In genomic region chr9:122084636-122085035, GRCm38 (mm10) we compare ENCODE assay signal across 12 mouse cellular contexts. TPM values are rescaled to one million over a fixed set of nuclear protein-coding genes. Genes with fewer than 3 reads are reported as not detected.
DNase-seq lines count a peak whose midpoint lies in the region; ATAC-seq lines count a peak whose summit lies in the region.
"Had no signal": no experiment of that assay in that cellular context is flagged by ENCODE, and none has a peak within 500 bp of the region (broad histone marks: within the 10 kb centered on the region; RNA-seq: fewer than 3 reads in every experiment).

No protein-coding gene starts in this region.

- H3K9me3 ChIP-seq in hindbrain, embryonic 13.5 days: no peaks in the 10 kb centered on the region
- H3K9me3 ChIP-seq in hindbrain, embryonic 11.5 days (ENCODE audit: control insufficient read depth, low read length): no peaks in the 10 kb centered on the region
- no peaks in the 10 kb centered on the region for H3K9me3 ChIP-seq in midbrain, embryonic 15.5 days
- H3K9me3 ChIP-seq in midbrain, embryonic 16.5 days (replicated peaks; ENCODE audit: control insufficient read depth, low read length, poor library complexity, severe bottlenecking): no peaks in the 10 kb centered on the region
- no peaks in the 10 kb centered on the region for H3K9me3 ChIP-seq in intestine, embryonic 14.5 days (ENCODE audit: control insufficient read depth, low read length)
- no peaks in the 10 kb centered on the region for H3K9me3 ChIP-seq in stomach, embryonic 14.5 days (ENCODE audit: control insufficient read depth, low read depth, low read length)
- H3K9me3 ChIP-seq: G1E; midbrain, embryonic 12.5 days had no signal

- H3K9ac ChIP-seq in hindbrain, embryonic 13.5 days: no peak overlapping the region
- no peak overlapping the region for H3K9ac ChIP-seq in hindbrain, embryonic 11.5 days (ENCODE audit: low read depth, low read length)
- no peak overlapping the region for H3K9ac ChIP-seq in midbrain, embryonic 15.5 days
- H3K9ac ChIP-seq in midbrain, embryonic 16.5 days (ENCODE audit: low read depth, low read length): no peak overlapping the region
- no peak overlapping the region for H3K9ac ChIP-seq in intestine, embryonic 14.5 days (ENCODE audit: low read length)
- H3K9ac ChIP-seq in stomach, embryonic 14.5 days (replicated peaks; ENCODE audit: low read depth, low read length): no peak overlapping the region
- H3K9ac ChIP-seq: midbrain, embryonic 12.5 days had no signal

- no peaks in the 10 kb centered on the region for H3K36me3 ChIP-seq in hindbrain, embryonic 13.5 days
- no peaks in the 10 kb centered on the region for H3K36me3 ChIP-seq in hindbrain, embryonic 11.5 days (ENCODE audit: control insufficient read depth, insufficient read depth, low read length)
- H3K36me3 ChIP-seq in midbrain, embryonic 15.5 days (replicated peaks): no peaks in the 10 kb centered on the region
- H3K36me3 ChIP-seq in midbrain, embryonic 16.5 days (ENCODE audit: control insufficient read depth, insufficient read depth, low read length): no peaks in the 10 kb centered on the region
- H3K36me3 ChIP-seq in intestine, embryonic 14.5 days (ENCODE audit: control insufficient read depth, insufficient read depth, low read length): no peaks in the 10 kb centered on the region
- H3K36me3 ChIP-seq in stomach, embryonic 14.5 days (ENCODE audit: control insufficient read depth, insufficient read depth, low read length): no peaks in the 10 kb centered on the region
- H3K36me3 ChIP-seq: G1E; midbrain, embryonic 12.5 days had no signal

- H3K27me3 ChIP-seq in hindbrain, embryonic 13.5 days: no peaks in the 10 kb centered on the region
- H3K27me3 ChIP-seq in hindbrain, embryonic 11.5 days (ENCODE audit: control insufficient read depth, insufficient read depth, low read length): no peaks in the 10 kb centered on the region
- H3K27me3 ChIP-seq in midbrain, embryonic 15.5 days (replicated peaks): no peaks in the 10 kb centered on the region
- H3K27me3 ChIP-seq in midbrain, embryonic 16.5 days (ENCODE audit: control insufficient read depth, insufficient read depth, low read depth, low read length): no peaks in the 10 kb centered on the region
- no peaks in the 10 kb centered on the region for H3K27me3 ChIP-seq in intestine, embryonic 14.5 days (replicated peaks; ENCODE audit: control insufficient read depth, insufficient read depth, low read length)
- H3K27me3 ChIP-seq in stomach, embryonic 14.5 days (ENCODE audit: control insufficient read depth, insufficient read depth, low read length): no peaks in the 10 kb centered on the region
- H3K27me3 ChIP-seq: midbrain, embryonic 12.5 days had no signal

- no peak for ATAC-seq in hindbrain, embryonic 13.5 days (ENCODE audit: low FRiP score)
- ATAC-seq in hindbrain, embryonic 11.5 days (ENCODE audit: low FRiP score): no peak
- ATAC-seq in midbrain, embryonic 15.5 days (replicated peaks): no peak
- no peak for ATAC-seq in midbrain, embryonic 16.5 days
- no peak for ATAC-seq in intestine, embryonic 14.5 days (replicated peaks; ENCODE audit: low FRiP score, low TSS enrichment, low read depth)
- no peak for ATAC-seq in stomach, embryonic 14.5 days (ENCODE audit: insufficient number of reproducible peaks, insufficient read depth, low FRiP score, low read depth)

- peak overlapping the region; percentile 24; the same call in 1 of the 2 replicates for H3K27ac ChIP-seq in hindbrain, embryonic 13.5 days
- no peak overlapping the region for H3K27ac ChIP-seq in hindbrain, embryonic 11.5 days (ENCODE audit: low read depth, low read length)
- peak overlapping the region; percentile 43; the same call in 1 of the 2 replicates for H3K27ac ChIP-seq in midbrain, embryonic 15.5 days
- no peak overlapping the region for H3K27ac ChIP-seq in midbrain, embryonic 16.5 days (ENCODE audit: low read length)
- H3K27ac ChIP-seq in intestine, embryonic 14.5 days (ENCODE audit: low read depth): peak overlapping the region; percentile 66
- H3K27ac ChIP-seq in stomach, embryonic 14.5 days (ENCODE audit: low read length): peak overlapping the region; percentile 44
- H3K27ac ChIP-seq: midbrain, embryonic 12.5 days had no signal

- DNase-seq in hindbrain, embryonic 11.5 days (ENCODE audit: low spot score): no peak
- no peak for DNase-seq in intestine, embryonic 14.5 days (ENCODE audit: low spot score)
- no peak for DNase-seq in cerebellum, postnatal 4 days (ENCODE audit: low spot score in 2 of 2)
- no peak for DNase-seq in B cell, adult 2 months
- DNase-seq: cerebellum, adult 18-20 months had no signal

- 76% methylated on average over 4 of the region's 4 CpGs for WGBS in hindbrain, embryonic 13.5 days
- WGBS in hindbrain, embryonic 11.5 days: 80% methylated on average over 4 of the region's 4 CpGs
- WGBS in midbrain, embryonic 15.5 days: 85% methylated on average over 4 of the region's 4 CpGs
- 77% methylated on average over 4 of the region's 4 CpGs for WGBS in midbrain, embryonic 16.5 days
- WGBS in intestine, embryonic 14.5 days: 74% methylated on average over 4 of the region's 4 CpGs
- WGBS in stomach, embryonic 14.5 days: 70% methylated on average over 4 of the region's 4 CpGs

- H3K4me2 ChIP-seq in hindbrain, embryonic 13.5 days: no peak overlapping the region
- H3K4me2 ChIP-seq in hindbrain, embryonic 11.5 days (replicated peaks; ENCODE audit: low read depth, low read length): no peak overlapping the region
- H3K4me2 ChIP-seq in midbrain, embryonic 15.5 days: no peak overlapping the region
- no peak overlapping the region for H3K4me2 ChIP-seq in midbrain, embryonic 16.5 days (ENCODE audit: low read length)
- H3K4me2 ChIP-seq in intestine, embryonic 14.5 days (ENCODE audit: low read length): no peak overlapping the region
- no peak overlapping the region for H3K4me2 ChIP-seq in stomach, embryonic 14.5 days (replicated peaks; ENCODE audit: low read depth, low read length)
- H3K4me2 ChIP-seq: midbrain, embryonic 12.5 days had no signal

- H3K4me3 ChIP-seq in hindbrain, embryonic 13.5 days: no peak overlapping the region
- H3K4me3 ChIP-seq in hindbrain, embryonic 11.5 days (ENCODE audit: low read depth, low read length): no peak overlapping the region
- H3K4me3 ChIP-seq in midbrain, embryonic 15.5 days: no peak overlapping the region
- no peak overlapping the region for H3K4me3 ChIP-seq in midbrain, embryonic 16.5 days (ENCODE audit: low read depth, low read length)
- H3K4me3 ChIP-seq in intestine, embryonic 14.5 days (ENCODE audit: low read depth, low read length): no peak overlapping the region
- H3K4me3 ChIP-seq in stomach, embryonic 14.5 days (ENCODE audit: low read depth, low read length): no peak overlapping the region
- H3K4me3 ChIP-seq: erythroblast, embryonic 14.5 days; midbrain, embryonic 12.5 days had no signal

- no peaks in the 10 kb centered on the region; the same call in 1 of the 2 replicates for H3K4me1 ChIP-seq in hindbrain, embryonic 13.5 days (replicated peaks)
- H3K4me1 ChIP-seq in hindbrain, embryonic 11.5 days (replicated peaks; ENCODE audit: control insufficient read depth, insufficient read depth, low read length): no peaks in the 10 kb centered on the region
- 0 out of 2 replicates have a peak, but pooled peaks cover 3% of the 10 kb centered on the region for H3K4me1 ChIP-seq in midbrain, embryonic 15.5 days
- no peaks in the 10 kb centered on the region for H3K4me1 ChIP-seq in midbrain, embryonic 16.5 days (ENCODE audit: control insufficient read depth, insufficient read depth, low read length)
- H3K4me1 ChIP-seq in intestine, embryonic 14.5 days (replicated peaks; ENCODE audit: control insufficient read depth, insufficient read depth, low read length): peaks cover 21% of the 10 kb centered on the region
- peaks cover 17% of the 10 kb centered on the region; the same call in 1 of the 2 replicates for H3K4me1 ChIP-seq in stomach, embryonic 14.5 days (ENCODE audit: control insufficient read depth, insufficient read depth, low read length)
- H3K4me1 ChIP-seq: midbrain, embryonic 12.5 days had no signal

RNA-seq across cellular contexts. Expression of gene Snrk, which starts 32.4 kb away (rescaled TPM):
- polyA plus RNA-seq in hindbrain, embryonic 13.5 days (2015; fragmentation: Nextera tagmentation; extraction: Ambion mirVana): 56.2 and 61.3 TPM in 2 replicates
- polyA plus RNA-seq in hindbrain, embryonic 11.5 days (2014; fragmentation: Nextera tagmentation; extraction: Ambion mirVana): 22.0 and 24.3 TPM in 2 replicates
- polyA plus RNA-seq in midbrain, embryonic 15.5 days (2015; fragmentation: Nextera tagmentation; extraction: Ambion mirVana): 79.8 and 103 TPM in 2 replicates
- polyA plus RNA-seq in midbrain, embryonic 16.5 days (2015; fragmentation: Nextera tagmentation; extraction: Ambion mirVana): 93.0 and 95.4 TPM in 2 replicates
- 38.3 and 38.8 TPM in 2 replicates for polyA plus RNA-seq in intestine, embryonic 14.5 days (2014; fragmentation: Nextera tagmentation; extraction: Ambion mirVana)
- 37.2 and 40.3 TPM in 2 replicates for polyA plus RNA-seq in stomach, embryonic 14.5 days (2014; fragmentation: Nextera tagmentation; extraction: Ambion mirVana)

Comparison
In these comparisons a context has a peak if more than half of its experiments do, and no peak if none do; other contexts are left out.
1. H3K27ac ChIP-seq: peak in hindbrain, embryonic 13.5 days (single experiment), midbrain, embryonic 15.5 days (single experiment), intestine, embryonic 14.5 days (single experiment) and stomach, embryonic 14.5 days (single experiment); none in hindbrain, embryonic 11.5 days (single experiment) and midbrain, embryonic 16.5 days (single experiment).